In genomic region chr4:116176543-116176988, GRCm38 (mm10) we compare ENCODE assay signal across 8 mouse cellular contexts. TPM values are rescaled to one million over a fixed set of nuclear protein-coding genes. Genes with fewer than 3 reads are reported as not detected.
DNase-seq lines count a peak whose midpoint lies in the region; ATAC-seq and TF ChIP-seq lines count a peak whose summit lies in the region.

No protein-coding gene starts in this region.

- intact Hi-C loops in heart, postnatal 25 days (cut with DNase I): loop anchor here (2.0 kb wide), 1 partner anchor 44 kb away; the partner anchor contains the start of gene Pik3r3

- H3K27ac ChIP-seq in brown adipose tissue, adult 24 weeks (replicated peaks; ENCODE audit: low read depth, low read length): peak overlapping the region; percentile 94
- H3K27ac ChIP-seq in forebrain, postnatal 0 days (ENCODE audit: low read depth, low read length): peak overlapping the region; percentile 77
- H3K27ac ChIP-seq in lung, embryonic 14.5 days (ENCODE audit: low read depth): peak overlapping the region; percentile 94

- H3K4me2 ChIP-seq in forebrain, postnatal 0 days (ENCODE audit: low read depth): peak overlapping the region; percentile 44
- peak overlapping the region; percentile 58 for H3K4me2 ChIP-seq in lung, embryonic 14.5 days

- no peaks in the 10 kb centered on the region for H3K9me3 ChIP-seq in forebrain, postnatal 0 days (ENCODE audit: low read length)
- H3K9me3 ChIP-seq in lung, embryonic 14.5 days (ENCODE audit: low read depth, low read length): no peaks in the 10 kb centered on the region

- H3K9ac ChIP-seq in forebrain, postnatal 0 days: peak overlapping the region; percentile 43
- H3K9ac ChIP-seq in lung, embryonic 14.5 days: peak overlapping the region; percentile 38

- no peaks in the 10 kb centered on the region for H3K27me3 ChIP-seq in forebrain, postnatal 0 days (ENCODE audit: insufficient read depth, low read length)
- no peaks in the 10 kb centered on the region for H3K27me3 ChIP-seq in lung, embryonic 14.5 days (ENCODE audit: insufficient read depth, low read length)

- TF ChIP-seq CTCF in forebrain, postnatal 0 days (IDR thresholded peaks at IDR 0.05; ENCODE audit: low read depth): no peak
- no peak for TF ChIP-seq CTCF in lung, embryonic 14.5 days (IDR thresholded peaks at IDR 0.05; ENCODE audit: low read depth)

- no peaks in the 10 kb centered on the region for H3K36me3 ChIP-seq in forebrain, postnatal 0 days (ENCODE audit: insufficient read depth)
- no peaks in the 10 kb centered on the region for H3K36me3 ChIP-seq in lung, embryonic 14.5 days (ENCODE audit: insufficient read depth)

- peaks cover 22% of the 10 kb centered on the region for H3K4me1 ChIP-seq in brown adipose tissue, adult 24 weeks (ENCODE audit: control insufficient read depth, insufficient read depth, insufficient read length, low read length)
- H3K4me1 ChIP-seq in forebrain, postnatal 0 days (ENCODE audit: insufficient read depth): peaks cover 13% of the 10 kb centered on the region; the same call in 1 of the 2 replicates
- peaks cover 15% of the 10 kb centered on the region for H3K4me1 ChIP-seq in lung, embryonic 14.5 days (ENCODE audit: insufficient read depth)

- peak; percentile 77 for ATAC-seq in forebrain, postnatal 0 days
- peak; percentile 94 for ATAC-seq in lung, embryonic 14.5 days (ENCODE audit: insufficient read depth)

- H3K4me3 ChIP-seq in brown adipose tissue, adult 24 weeks (ENCODE audit: insufficient read depth, low read depth, low read length): peak overlapping the region; percentile 33
- no peak overlapping the region for H3K4me3 ChIP-seq in forebrain, postnatal 0 days (ENCODE audit: low read depth, low read length)
- peak overlapping the region; percentile 21 for H3K4me3 ChIP-seq in lung, embryonic 14.5 days (ENCODE audit: low read depth, low read length)

- WGBS in forebrain, postnatal 0 days: 17% methylated on average over 10 of the region's 10 CpGs
- WGBS in lung, embryonic 14.5 days: 25% methylated on average over 10 of the region's 10 CpGs

- DNase-seq in 416B (ENCODE audit: low read depth): peak; percentile 61
- DNase-seq in forebrain, postnatal 0 days: peak; percentile 68
- peak; percentile 65 for DNase-seq in heart, postnatal 25 days (ENCODE audit: low spot score)
- DNase-seq in layer of hippocampus, adult 18-20 months (ENCODE audit: low spot score in 2 of 2): peak; percentile 35 to 47
- DNase-seq in lung, embryonic 14.5 days: peak; percentile 89
- DNase-seq in ovary, postnatal 10 days (ENCODE audit: low spot score): peak; percentile 36
- DNase-seq in urinary bladder, adult 2 months (ENCODE audit: low spot score): peak; percentile 59

RNA-seq across cellular contexts. Expression of gene Gm49337, which starts 3.4 kb away (rescaled TPM):
- not detected in 2 replicates for polyA plus RNA-seq in brown adipose tissue, adult 24 weeks (2012; ENCODE audit: insufficient read depth, insufficient read length, missing spikeins)
- not detected in 2 replicates for total RNA-seq in forebrain, postnatal 0 days (2014; rRNA removed)
- polyA plus RNA-seq in forebrain, postnatal 0 days (2015; fragmentation: Nextera tagmentation; extraction: Ambion mirVana): not detected in 2 replicates
- total RNA-seq in heart, postnatal 25 days (2021): under 1 TPM in 1 of 2 experiments, not detected in 1; 0.39 TPM
- 1 to 10 TPM; 1.5 to 3.6 TPM for total RNA-seq in layer of hippocampus, adult 18-20 months (2021)
- polyA plus RNA-seq in lung, embryonic 14.5 days (2014; fragmentation: Nextera tagmentation; extraction: Ambion mirVana): not detected in 2 replicates
- polyA plus RNA-seq in urinary bladder, adult 2 months (2012; rRNA removed): not detected in 2 replicates

RNA-seq across cellular contexts. Expression of gene 1700042G07Rik, which starts 3.4 kb away (rescaled TPM):
- not detected in 2 replicates for polyA plus RNA-seq in brown adipose tissue, adult 24 weeks (2012; ENCODE audit: insufficient read depth, insufficient read length, missing spikeins)
- total RNA-seq in forebrain, postnatal 0 days (2014; rRNA removed): not detected in 2 replicates
- not detected in 2 replicates for polyA plus RNA-seq in forebrain, postnatal 0 days (2015; fragmentation: Nextera tagmentation; extraction: Ambion mirVana)
- total RNA-seq in heart, postnatal 25 days (2021): not detected
- total RNA-seq in layer of hippocampus, adult 18-20 months (2021): not detected
- not detected in 2 replicates for polyA plus RNA-seq in lung, embryonic 14.5 days (2014; fragmentation: Nextera tagmentation; extraction: Ambion mirVana)
- polyA plus RNA-seq in urinary bladder, adult 2 months (2012; rRNA removed): not detected in 2 replicates

RNA-seq across cellular contexts. Expression of gene Tspan1, which starts 9.2 kb away (rescaled TPM):
- polyA plus RNA-seq in brown adipose tissue, adult 24 weeks (2012; ENCODE audit: insufficient read depth, insufficient read length, missing spikeins): not detected in 2 replicates
- 0.29 TPM in 1 of 2 replicates, not detected in the other for total RNA-seq in forebrain, postnatal 0 days (2014; rRNA removed)
- polyA plus RNA-seq in forebrain, postnatal 0 days (2015; fragmentation: Nextera tagmentation; extraction: Ambion mirVana): 0.07 TPM in 1 of 2 replicates, not detected in the other
- total RNA-seq in heart, postnatal 25 days (2021): not detected
- not detected for total RNA-seq in layer of hippocampus, adult 18-20 months (2021)
- 7.0 and 7.5 TPM in 2 replicates for polyA plus RNA-seq in lung, embryonic 14.5 days (2014; fragmentation: Nextera tagmentation; extraction: Ambion mirVana)
- 0.62 and 0.83 TPM in 2 replicates for polyA plus RNA-seq in urinary bladder, adult 2 months (2012; rRNA removed)

RNA-seq across cellular contexts. Expression of gene Lurap1, which starts 25.4 kb away (rescaled TPM):
- 17.5 and 22.9 TPM in 2 replicates for polyA plus RNA-seq in brown adipose tissue, adult 24 weeks (2012; ENCODE audit: insufficient read depth, insufficient read length, missing spikeins)
- 5.0 and 6.3 TPM in 2 replicates for total RNA-seq in forebrain, postnatal 0 days (2014; rRNA removed)
- 2.8 and 3.0 TPM in 2 replicates for polyA plus RNA-seq in forebrain, postnatal 0 days (2015; fragmentation: Nextera tagmentation; extraction: Ambion mirVana)
- total RNA-seq in heart, postnatal 25 days (2021): 1 to 10 TPM; 3.3 to 3.9 TPM
- total RNA-seq in layer of hippocampus, adult 18-20 months (2021): 10 to 100 TPM; 22.9 to 24.6 TPM
- polyA plus RNA-seq in lung, embryonic 14.5 days (2014; fragmentation: Nextera tagmentation; extraction: Ambion mirVana): 2.5 and 3.4 TPM in 2 replicates
- 3.9 and 4.5 TPM in 2 replicates for polyA plus RNA-seq in urinary bladder, adult 2 months (2012; rRNA removed)

RNA-seq across cellular contexts. Expression of gene Pik3r3, which starts 44.9 kb away (rescaled TPM):
- 3.0 and 4.6 TPM in 2 replicates for polyA plus RNA-seq in brown adipose tissue, adult 24 weeks (2012; ENCODE audit: insufficient read depth, insufficient read length, missing spikeins)
- total RNA-seq in forebrain, postnatal 0 days (2014; rRNA removed): 41.5 and 51.3 TPM in 2 replicates
- 21.5 and 30.8 TPM in 2 replicates for polyA plus RNA-seq in forebrain, postnatal 0 days (2015; fragmentation: Nextera tagmentation; extraction: Ambion mirVana)
- 10 to 100 TPM; 12.9 to 13.1 TPM for total RNA-seq in heart, postnatal 25 days (2021)
- 10 to 100 TPM; 31.3 to 34.3 TPM for total RNA-seq in layer of hippocampus, adult 18-20 months (2021)
- polyA plus RNA-seq in lung, embryonic 14.5 days (2014; fragmentation: Nextera tagmentation; extraction: Ambion mirVana): 26.4 and 28.7 TPM in 2 replicates
- polyA plus RNA-seq in urinary bladder, adult 2 months (2012; rRNA removed): 17.8 and 18.0 TPM in 2 replicates

Comparison
In these comparisons a context has a peak if more than half of its experiments do, and no peak if none do; other contexts are left out.
1. DNase-seq: peak in every context shown above with its lines; median percentile 89 in lung, embryonic 14.5 days; 68 in forebrain, postnatal 0 days; 65 in heart, postnatal 25 days; 61 in 416B; 59 in urinary bladder, adult 2 months; 41 in layer of hippocampus, adult 18-20 months; 36 in ovary, postnatal 10 days.